Mouse (Mus musculus) liver, embryonic 16.5 days (tissue): ENCODE results near the gene Kcnk1. TPM values are rescaled to one million over a fixed set of nuclear protein-coding genes. Genes with fewer than 3 reads are reported as not detected.
A peak's percentile ranks its signal among the peaks of the same experiment; 100 is the strongest.

Source experiments
- ATAC-seq: fragments of 200-750 bp; cut with Nextera tagmentation; 2 replicates; pipeline ENCODE4 v1.8.0; 2017; ENCODE audit warnings: low read depth, mild to moderate bottlenecking, moderate number of reproducible peaks, moderate library complexity
- H3K27ac ChIP-seq: fragments of 300-500 bp; sonication (generic); 2 replicates; pipeline ENCODE4 v1.5.1; 2014; ENCODE audit warnings: mild to moderate bottlenecking, low read length
- H3K27me3 ChIP-seq: fragments of 300-500 bp; sonication (generic); 2 replicates; pipeline ENCODE4 v1.6.1; 2014; ENCODE audit warnings: low read depth, low read length, mixed read lengths; ENCODE audit not compliant: control insufficient read depth, insufficient read depth
- H3K36me3 ChIP-seq: fragments of 300-500 bp; sonication (generic); 2 replicates; pipeline ENCODE4 v1.6.1; 2014; ENCODE audit warnings: mild to moderate bottlenecking; ENCODE audit not compliant: control insufficient read depth, insufficient read depth
- H3K4me1 ChIP-seq: fragments of 300-500 bp; sonication (generic); 2 replicates; pipeline ENCODE4 v1.6.1; 2014; ENCODE audit warnings: low read depth, low read length, mixed read lengths; ENCODE audit not compliant: control insufficient read depth
- H3K4me2 ChIP-seq: fragments of 300-500 bp; sonication (generic); 2 replicates; pipeline ENCODE4 v1.6.1; 2014; ENCODE audit warnings: low read depth, low read length, mixed read lengths
- H3K4me3 ChIP-seq: fragments of 300-500 bp; sonication (generic); 2 replicates; pipeline ENCODE4 v1.5.1; 2014; ENCODE audit warnings: low read depth, mild to moderate bottlenecking, low read length
- H3K9ac ChIP-seq: fragments of 300-500 bp; sonication (generic); 2 replicates; pipeline ENCODE4 v1.6.1; 2014; ENCODE audit warnings: low read depth, low read length
- H3K9me3 ChIP-seq: fragments of 300-500 bp; sonication (generic); replicated peaks from 2 replicates; pipeline ENCODE4 v1.6.1; 2016; ENCODE audit warnings: low read length; ENCODE audit not compliant: control insufficient read depth
- WGBS: fragments of 180-500 bp; shearing (Covaris S2); extraction: QIAGEN DNeasy Blood & Tissue Kit; methylation state at CpG from one replicate; pipeline ENCODE4 v1.1.7; 2014; ENCODE audit not compliant: insufficient replicate concordance; 5-methylcytosine and 5-hydroxymethylcytosine counted together
- polyA plus RNA-seq: library from polyadenylated mRNA; unstranded; fragments of >200 nt; fragmentation: Nextera tagmentation; extraction: Ambion mirVana; gene quantifications from 2 replicates; pipeline ENCODE4 v1.2.1, GENCODE M21; 2015

The Kcnk1 gene
- 0.13 and 0.61 TPM in 2 replicates for polyA plus RNA-seq

DNA sequence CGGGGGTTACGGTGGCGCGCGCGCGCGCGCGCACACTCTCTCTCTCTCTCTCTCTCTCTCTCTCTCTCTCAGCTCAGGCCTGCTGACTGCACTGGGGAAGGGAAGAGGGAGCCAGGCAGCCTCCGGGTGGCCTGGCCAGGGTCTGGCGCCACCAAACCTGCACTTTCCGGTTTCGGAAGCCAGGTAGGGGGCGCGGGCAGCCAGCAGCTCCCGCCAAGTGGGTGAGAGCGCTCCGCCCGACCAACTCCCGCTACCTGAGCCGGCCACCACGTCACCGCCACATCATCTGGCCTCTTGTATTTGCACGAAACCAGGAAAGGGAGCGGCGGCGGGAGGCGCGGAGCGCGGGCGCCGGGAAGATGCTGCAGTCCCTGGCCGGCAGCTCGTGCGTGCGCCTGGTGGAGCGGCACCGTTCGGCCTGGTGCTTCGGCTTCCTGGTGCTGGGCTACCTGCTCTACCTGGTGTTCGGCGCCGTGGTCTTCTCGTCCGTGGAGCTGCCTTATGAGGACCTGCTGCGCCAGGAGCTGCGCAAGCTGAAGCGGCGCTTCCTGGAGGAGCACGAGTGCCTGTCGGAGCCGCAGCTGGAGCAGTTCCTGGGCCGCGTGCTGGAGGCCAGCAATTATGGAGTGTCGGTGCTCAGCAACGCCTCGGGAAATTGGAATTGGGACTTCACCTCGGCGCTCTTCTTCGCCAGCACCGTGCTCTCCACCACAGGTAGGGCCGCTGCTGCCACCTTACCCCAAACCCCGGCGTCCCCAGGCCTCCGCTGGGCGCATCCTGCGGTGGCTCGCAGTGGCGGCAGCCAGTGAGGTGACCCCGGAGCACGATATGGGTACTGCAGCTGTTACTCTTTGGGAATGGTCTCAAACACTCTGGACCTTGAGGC, at the start of gene Kcnk1:
Kcnk1 (plus strand) TSS at position 70 of the 886 bp plus-strand sequence.
- Histone ChIP-seq H3K36me3 (no peaks in the 10 kb centered on the region), H3K27me3 (peaks cover 39% of the 10 kb centered on the region), H3K4me3 (peak within 1 kb of the TSS; percentile 23; the same call in 1 of the 2 replicates), H3K4me1 (no peaks in the 10 kb centered on the region), H3K9me3 (no peaks in the 10 kb centered on the region), H3K4me2 (peak within 1 kb of the TSS; percentile 19), H3K27ac (no peak within 1 kb of the TSS), H3K9ac (no peak within 1 kb of the TSS)
- 1% methylated on average over 73 of the region's 73 CpGs for WGBS
- no peak for ATAC-seq

DNA sequence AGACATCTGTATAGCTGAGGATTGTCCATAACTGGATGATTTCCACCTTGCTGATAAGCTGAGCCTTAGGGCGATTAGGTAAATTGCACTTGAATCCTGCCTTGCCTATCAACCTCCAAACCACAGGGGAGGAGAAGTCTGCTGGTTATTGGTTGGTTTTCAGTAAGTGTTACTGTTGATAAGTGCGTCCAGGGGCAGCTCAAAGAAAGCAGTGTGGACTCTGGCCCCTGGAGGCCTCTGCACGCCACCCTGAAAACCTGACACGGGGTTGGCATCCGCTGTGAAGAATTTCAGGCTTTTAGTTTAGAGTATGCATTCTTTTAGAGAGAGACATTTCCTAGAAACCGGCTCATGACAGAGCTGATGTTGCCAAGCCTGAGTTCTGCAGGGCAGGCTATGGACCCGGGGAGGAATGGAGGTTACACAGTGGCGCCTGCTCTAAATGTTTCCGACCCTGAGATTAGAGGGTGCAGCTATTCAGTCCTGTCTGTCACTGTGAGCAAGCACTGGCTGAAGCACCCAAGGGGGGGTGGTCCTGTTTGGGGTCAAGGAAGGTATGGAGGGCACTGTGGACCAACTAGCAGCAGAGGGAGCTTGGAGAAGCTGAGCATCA, 46.2 kb upstream of the Kcnk1 start:
- 60% methylated on average over 9 of the region's 9 CpGs for WGBS
- H3K27me3 ChIP-seq, result no peaks in the 10 kb centered on the region
- H3K9me3 ChIP-seq, result no peaks in the 10 kb centered on the region
- H3K4me2 ChIP-seq, result no peak overlapping the region
- no peak for ATAC-seq
- H3K9ac ChIP-seq, result no peak overlapping the region
- no peaks in the 10 kb centered on the region for H3K4me1 ChIP-seq
- H3K36me3 ChIP-seq, result no peaks in the 10 kb centered on the region
- no peak overlapping the region for H3K4me3 ChIP-seq
- H3K27ac ChIP-seq, result no peak overlapping the region

DNA sequence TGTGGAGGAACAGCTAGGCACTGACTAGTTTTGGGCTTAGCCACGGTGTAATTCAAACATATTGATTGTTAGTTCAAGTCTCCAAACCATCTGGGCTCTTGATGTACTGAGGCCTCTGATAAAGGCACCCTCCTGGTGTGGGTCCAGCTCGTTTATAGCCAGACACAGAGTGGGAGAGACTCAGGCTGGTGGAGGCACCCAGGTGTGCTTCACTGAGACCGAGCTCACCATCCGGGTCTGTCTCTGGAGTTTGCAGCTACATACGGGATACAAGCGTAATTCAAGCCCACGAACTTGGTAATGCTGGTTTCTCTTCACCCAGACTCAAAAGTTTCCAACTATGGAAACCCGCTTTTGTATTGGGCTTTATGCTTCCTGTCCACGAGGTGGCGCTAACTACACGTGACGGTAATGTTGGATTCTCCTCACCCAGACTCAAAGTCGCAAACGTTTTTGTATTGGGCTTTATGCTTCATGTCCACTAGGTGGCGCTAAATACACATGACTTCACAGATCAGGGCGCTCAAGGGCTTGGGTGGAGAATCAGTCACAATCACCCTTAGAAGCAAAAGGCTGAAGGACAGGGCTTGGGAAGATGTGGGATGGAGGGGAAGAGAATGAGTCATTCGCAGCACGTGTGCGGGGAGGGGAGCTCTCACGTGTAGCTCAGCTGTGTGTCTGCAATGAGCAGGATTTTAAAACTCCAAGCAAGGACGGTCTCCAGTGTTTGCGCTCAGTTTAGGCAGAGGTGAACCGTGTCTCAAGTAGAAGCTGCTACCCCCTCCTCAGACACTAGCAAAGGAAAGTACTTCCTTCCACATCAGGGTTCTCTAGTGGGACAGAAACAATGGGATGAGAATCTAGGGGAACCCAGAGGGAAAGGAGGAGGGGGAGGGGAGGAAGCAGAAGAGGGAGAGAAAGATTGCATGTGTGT, 44.7 kb upstream of the Kcnk1 start:
- no peak overlapping the region for H3K4me3 ChIP-seq
- H3K9me3 ChIP-seq, result no peaks in the 10 kb centered on the region
- no peaks in the 10 kb centered on the region for H3K4me1 ChIP-seq
- H3K27ac ChIP-seq, result no peak overlapping the region
- H3K4me2 ChIP-seq, result no peak overlapping the region
- ATAC-seq, result peak; percentile 47; the same call in 1 of the 2 replicates
- no peaks in the 10 kb centered on the region for H3K27me3 ChIP-seq
- 20% methylated on average over 23 of the region's 23 CpGs for WGBS
- H3K9ac ChIP-seq, result no peak overlapping the region
- H3K36me3 ChIP-seq, result no peaks in the 10 kb centered on the region

DNA sequence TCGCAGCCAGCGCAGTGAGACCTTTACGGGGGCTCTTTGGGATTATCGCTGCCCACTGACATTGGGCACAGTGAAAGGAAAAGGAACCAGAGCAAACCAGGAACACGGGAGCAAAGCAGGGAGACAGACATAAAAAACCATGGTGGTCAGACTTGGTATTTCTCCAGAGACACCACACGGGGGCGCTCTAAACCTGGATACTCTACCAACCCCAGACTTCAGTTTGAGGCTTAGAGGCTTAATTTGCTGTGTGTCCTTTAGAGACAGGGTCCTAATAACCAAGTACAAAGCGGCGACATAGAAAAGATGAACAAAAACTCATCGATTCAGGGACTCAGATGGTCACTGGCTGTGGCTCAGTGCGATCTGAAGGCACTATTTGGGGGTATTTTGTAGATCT, 39.3 kb upstream of the Kcnk1 start:
- H3K9ac ChIP-seq, result no peak overlapping the region
- H3K27ac ChIP-seq, result no peak overlapping the region
- no peaks in the 10 kb centered on the region for H3K9me3 ChIP-seq
- no peak for ATAC-seq
- H3K36me3 ChIP-seq, result no peaks in the 10 kb centered on the region
- H3K4me2 ChIP-seq, result no peak overlapping the region
- no peaks in the 10 kb centered on the region for H3K4me1 ChIP-seq
- no peak overlapping the region for H3K4me3 ChIP-seq
- H3K27me3 ChIP-seq, result no peaks in the 10 kb centered on the region
- WGBS, result 9% methylated on average over 11 of the region's 11 CpGs

DNA sequence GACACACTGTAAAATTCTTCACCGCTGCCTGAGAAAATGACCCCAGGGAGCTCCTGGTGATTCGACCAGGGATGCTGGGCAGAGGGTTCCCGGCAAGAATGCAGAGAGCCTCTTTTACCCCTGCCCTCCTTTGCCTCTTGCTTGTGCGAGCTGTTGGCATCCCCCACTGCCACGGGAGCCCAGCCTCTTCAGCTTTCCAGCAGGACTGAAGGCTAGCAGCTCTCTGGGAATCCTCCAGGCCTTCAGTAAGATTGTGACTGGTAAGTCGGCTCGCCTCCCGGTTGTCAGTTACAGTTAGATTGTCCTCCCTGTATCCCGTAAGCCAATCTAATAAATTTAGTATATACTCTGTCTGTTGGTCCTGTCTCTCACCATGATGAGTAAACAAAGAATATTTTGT, 38.2 kb upstream of the Kcnk1 start:
- Histone ChIP-seq H3K4me1 (no peaks in the 10 kb centered on the region), H3K27me3 (no peaks in the 10 kb centered on the region), H3K36me3 (no peaks in the 10 kb centered on the region), H3K9ac (no peak overlapping the region), H3K27ac (no peak overlapping the region), H3K4me3 (no peak overlapping the region), H3K4me2 (no peak overlapping the region), H3K9me3 (no peaks in the 10 kb centered on the region)
- ATAC-seq, result no peak
- WGBS, result 65% methylated on average over 9 of the region's 9 CpGs

DNA sequence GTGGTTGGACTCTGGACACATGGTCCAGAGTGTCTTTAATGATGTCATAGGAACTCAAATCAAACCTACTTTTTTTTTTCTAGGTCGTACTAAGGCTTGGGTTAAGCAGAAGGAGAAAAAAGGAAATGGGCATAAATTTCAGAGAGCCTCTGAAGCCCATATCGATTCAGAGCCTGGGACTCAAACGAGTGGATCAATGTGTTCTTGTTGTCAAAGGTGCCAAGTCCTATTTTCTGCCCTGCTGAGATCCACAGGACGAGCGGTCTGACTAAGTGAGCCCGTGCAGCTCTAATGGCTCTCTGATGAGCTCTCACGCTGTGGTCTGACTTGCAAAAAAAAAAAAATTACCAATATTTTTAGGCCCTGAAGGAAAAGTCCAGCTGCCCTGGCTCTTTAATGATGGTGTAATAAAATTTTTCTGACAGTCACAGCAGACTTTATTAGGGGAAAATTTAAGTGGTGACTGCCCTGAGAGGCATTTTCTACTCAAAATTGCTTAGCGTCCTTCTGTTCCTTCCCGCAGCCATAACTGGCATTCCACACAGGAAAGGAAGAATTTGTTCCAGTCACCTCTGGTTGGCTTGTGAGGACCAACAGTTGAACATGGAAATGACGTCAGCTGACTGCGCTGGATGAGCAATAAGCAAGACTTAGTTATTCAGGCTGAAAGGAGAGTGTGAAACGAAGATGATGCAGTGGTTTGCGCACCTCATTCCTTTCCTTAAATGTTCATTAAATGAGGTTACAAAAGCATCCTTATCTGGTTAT, 37.6 kb upstream of the Kcnk1 start:
- Histone ChIP-seq H3K4me3 (no peak overlapping the region), H3K27me3 (no peaks in the 10 kb centered on the region), H3K4me1 (no peaks in the 10 kb centered on the region), H3K9me3 (no peaks in the 10 kb centered on the region), H3K4me2 (no peak overlapping the region), H3K36me3 (no peaks in the 10 kb centered on the region), H3K27ac (no peak overlapping the region), H3K9ac (no peak overlapping the region)
- ATAC-seq, result no peak
- 60% methylated on average over 13 of the region's 13 CpGs for WGBS

DNA sequence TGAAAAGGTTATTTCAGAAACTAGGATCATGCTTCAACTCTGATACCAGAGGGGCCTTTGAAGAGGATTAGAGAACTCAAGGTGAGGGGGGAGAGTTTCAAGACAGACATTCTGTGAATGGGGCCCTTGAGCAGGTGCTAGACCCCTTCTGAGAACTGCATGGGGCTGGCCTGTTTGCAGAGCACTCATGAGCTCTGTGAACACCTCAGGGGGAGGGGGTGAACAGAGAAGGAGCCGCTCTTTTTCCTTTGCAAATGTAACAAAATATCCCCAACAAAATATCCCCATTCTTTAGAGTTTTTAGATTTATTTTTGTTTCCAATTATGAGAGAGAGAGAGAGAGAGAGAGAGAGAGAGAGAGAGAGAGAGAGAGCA, 37.0 kb upstream of the Kcnk1 start:
- no peaks in the 10 kb centered on the region for H3K9me3 ChIP-seq
- H3K36me3 ChIP-seq, result no peaks in the 10 kb centered on the region
- no peak overlapping the region for H3K27ac ChIP-seq
- H3K4me3 ChIP-seq, result no peak overlapping the region
- no peak for ATAC-seq
- H3K4me2 ChIP-seq, result no peak overlapping the region
- no peaks in the 10 kb centered on the region for H3K4me1 ChIP-seq
- no peaks in the 10 kb centered on the region for H3K27me3 ChIP-seq
- H3K9ac ChIP-seq, result no peak overlapping the region
- WGBS, result 71% methylated on average over 1 of the region's 1 CpGs

DNA sequence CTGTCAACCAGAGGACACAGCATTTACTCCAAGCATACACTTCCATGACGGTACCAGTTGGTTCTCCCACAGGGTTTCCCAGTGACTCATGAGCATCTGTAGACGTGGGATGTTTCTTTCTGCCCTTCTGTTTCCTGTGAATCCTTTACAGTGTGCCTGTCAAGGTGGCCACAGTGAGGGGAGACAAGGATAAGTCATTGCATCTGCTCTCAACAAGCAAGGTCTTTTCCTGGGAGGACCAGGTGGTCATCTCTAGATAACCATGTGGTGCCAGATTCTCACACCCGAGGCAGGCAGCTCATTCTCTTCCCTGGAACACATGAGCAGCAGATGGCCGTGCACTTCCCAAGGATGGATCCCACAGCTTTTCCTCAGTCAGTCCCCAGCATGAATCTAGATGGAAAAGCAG, 35.6 kb upstream of the Kcnk1 start:
- no peak for ATAC-seq
- H3K27me3 ChIP-seq, result peaks cover 6% of the 10 kb centered on the region
- no peaks in the 10 kb centered on the region for H3K9me3 ChIP-seq
- no peaks in the 10 kb centered on the region for H3K4me1 ChIP-seq
- H3K9ac ChIP-seq, result no peak overlapping the region
- no peak overlapping the region for H3K4me3 ChIP-seq
- 34% methylated on average over 4 of the region's 4 CpGs for WGBS
- H3K36me3 ChIP-seq, result no peaks in the 10 kb centered on the region
- H3K27ac ChIP-seq, result no peak overlapping the region
- H3K4me2 ChIP-seq, result no peak overlapping the region
